Mouse (Mus musculus) bone marrow, adult 2 months (tissue): Measurements from ENCODE around the gene Kcnc1.

Experiments used
- CTCF ChIP-seq: fragments of 200-500 bp; IDR thresholded peaks from 2 replicates; pipeline ENCODE4 v1.5.1; 2011; ENCODE audit warnings: low read length, control low read depth; ENCODE audit not compliant: control insufficient read depth, insufficient read depth
- POLR2A ChIP-seq: fragments of 200-500 bp; IDR thresholded peaks from 2 replicates; pipeline ENCODE4 v1.6.1; 2011; ENCODE audit warnings: low read depth, mild to moderate bottlenecking, control low read depth, low read length, borderline replicate concordance; ENCODE audit not compliant: control insufficient read depth

GRCm38 (mm10) chr7:46352748-46353147 is 43.5 kb upstream of the Kcnc1 start:
- TF ChIP-seq CTCF (no peak), POLR2A (no peak)
